Mouse (Mus musculus): ENCODE results near the gene Umad1.

DNA sequence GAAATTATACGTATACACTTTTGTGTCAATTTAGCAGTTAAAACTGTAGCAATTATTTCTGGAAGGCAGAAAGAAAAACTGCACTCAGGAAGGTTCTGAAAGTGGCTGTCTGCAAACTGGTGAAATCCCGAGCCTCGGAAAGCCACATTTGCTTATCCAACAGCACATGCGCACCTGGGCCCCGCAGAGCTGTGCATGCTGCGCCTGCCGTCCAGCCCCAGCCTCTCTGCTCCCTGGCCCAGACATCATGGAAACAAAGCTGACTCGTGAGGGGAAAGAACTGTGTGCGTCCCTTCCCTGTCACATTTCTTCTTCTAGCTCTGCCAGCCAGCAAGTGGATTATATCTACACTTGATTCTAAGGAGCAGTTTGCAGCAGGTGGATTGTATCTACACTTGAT is 154.9 kb downstream of the Umad1 start:
- TF ChIP-seq CTCF (IDR thresholded peaks at IDR 0.05; ENCODE audit: low read depth) (no peak), EP300 (optimal IDR thresholded peaks at IDR 0.05) (no peak)
